ENCODE assay signal across 8 mouse cellular contexts in the genomic region with DNA sequence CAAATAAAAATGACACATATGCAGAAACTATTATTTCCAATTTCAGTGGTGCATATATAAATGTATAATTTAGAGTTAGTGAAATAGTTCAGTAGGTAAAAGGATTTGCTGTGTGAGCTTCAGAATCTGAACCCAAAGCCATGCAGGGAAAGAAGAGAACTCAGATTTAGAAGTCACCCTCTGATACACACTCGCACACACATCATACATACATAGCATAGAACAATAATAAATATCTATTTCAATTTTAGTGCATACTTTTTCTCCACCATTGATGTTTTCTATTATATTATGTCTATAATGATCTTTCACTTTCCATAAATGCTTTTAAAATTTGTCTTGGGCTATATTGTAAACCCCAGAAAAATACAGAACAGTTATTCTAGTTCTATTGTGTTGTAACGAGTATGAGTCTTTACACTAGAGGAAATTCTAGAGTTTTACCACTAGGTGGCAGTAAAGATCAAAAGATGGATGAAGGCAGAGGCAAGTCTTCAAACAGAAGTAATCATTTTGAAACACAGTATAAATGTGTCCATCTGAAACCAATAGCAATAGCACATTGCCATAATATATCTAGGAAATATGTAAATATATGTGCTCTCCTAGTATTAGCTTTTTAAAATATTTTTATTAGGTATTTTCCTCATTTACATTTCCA. TPM values are rescaled to one million over a fixed set of nuclear protein-coding genes. Genes with fewer than 3 reads are reported as not detected.
DNase-seq lines count a peak whose midpoint lies in the region; ATAC-seq and TF ChIP-seq lines count a peak whose summit lies in the region.

No protein-coding gene starts in this region.

- ATAC-seq in midbrain, embryonic 11.5 days (ENCODE audit: low FRiP score), result peak; percentile 82; the same call in 1 of the 2 replicates
- ATAC-seq in intestine, postnatal 0 days, result no peak

- H3K27ac ChIP-seq in midbrain, embryonic 11.5 days (ENCODE audit: low read depth, low read length), result no peak overlapping the region
- no peak overlapping the region for H3K27ac ChIP-seq in midbrain, embryonic 10.5 days (replicated peaks)
- no peak overlapping the region for H3K27ac ChIP-seq in intestine, postnatal 0 days (ENCODE audit: low read depth, low read length)

- H3K4me3 ChIP-seq in midbrain, embryonic 11.5 days (ENCODE audit: low read depth, low read length), result no peak overlapping the region
- H3K4me3 ChIP-seq in midbrain, embryonic 10.5 days, result no peak overlapping the region
- no peak overlapping the region for H3K4me3 ChIP-seq in intestine, postnatal 0 days (ENCODE audit: low read depth, low read length)

- H3K9me3 ChIP-seq in midbrain, embryonic 11.5 days (ENCODE audit: control insufficient read depth, low read length), result no peaks in the 10 kb centered on the region
- H3K9me3 ChIP-seq in midbrain, embryonic 10.5 days (replicated peaks), result no peaks in the 10 kb centered on the region
- no peaks in the 10 kb centered on the region for H3K9me3 ChIP-seq in intestine, postnatal 0 days (ENCODE audit: control insufficient read depth)

- DNase-seq in midbrain, embryonic 11.5 days (ENCODE audit: low spot score, missing footprints), result peak; percentile 86
- no peak for DNase-seq in midbrain, embryonic 10.5 days (ENCODE audit: low spot score)
- DNase-seq in embryo, embryonic 10.5 days (ENCODE audit: low spot score), result peak; percentile 72
- peak; percentile 73 for DNase-seq in splenic B cell, adult 2 months (ENCODE audit: low read depth, low spot score)
- DNase-seq in spleen, postnatal 4 days (ENCODE audit: low spot score in 2 of 2), result no peak
- DNase-seq in urinary bladder, postnatal 36 days (ENCODE audit: low spot score in 2 of 2), result no peak
- no peak for DNase-seq in heart, postnatal 4 days

- peak; percentile 76 for TF ChIP-seq CTCF in intestine, postnatal 0 days (IDR thresholded peaks at IDR 0.05; ENCODE audit: low read depth)

- H3K4me2 ChIP-seq in midbrain, embryonic 11.5 days, result no peak overlapping the region
- no peak overlapping the region for H3K4me2 ChIP-seq in intestine, postnatal 0 days (replicated peaks; ENCODE audit: low read depth)

- 52% methylated on average over 2 of the region's 2 CpGs for WGBS in midbrain, embryonic 11.5 days
- 54% methylated on average over 2 of the region's 2 CpGs for WGBS in midbrain, embryonic 10.5 days
- WGBS in intestine, postnatal 0 days, result 50% methylated on average over 2 of the region's 2 CpGs

- no peaks in the 10 kb centered on the region for H3K27me3 ChIP-seq in midbrain, embryonic 11.5 days (ENCODE audit: control insufficient read depth, insufficient read depth, low read length)
- H3K27me3 ChIP-seq in midbrain, embryonic 10.5 days (ENCODE audit: low read depth, poor library complexity, severe bottlenecking), result no peaks in the 10 kb centered on the region
- H3K27me3 ChIP-seq in intestine, postnatal 0 days (replicated peaks; ENCODE audit: control insufficient read depth, insufficient read depth, low read length), result 0 out of 2 replicates have a peak, but pooled peaks cover 3% of the 10 kb centered on the region
- no peaks in the 10 kb centered on the region for H3K27me3 ChIP-seq in splenic B cell, adult 2 months (ENCODE audit: control insufficient read depth, insufficient read depth, low read length, poor library complexity, severe bottlenecking)

- no peaks in the 10 kb centered on the region for H3K36me3 ChIP-seq in midbrain, embryonic 11.5 days (ENCODE audit: control insufficient read depth, insufficient read depth, low read length)
- no peaks in the 10 kb centered on the region for H3K36me3 ChIP-seq in midbrain, embryonic 10.5 days
- H3K36me3 ChIP-seq in intestine, postnatal 0 days (ENCODE audit: control insufficient read depth, insufficient read depth), result no peaks in the 10 kb centered on the region
- H3K36me3 ChIP-seq in splenic B cell, adult 2 months (ENCODE audit: control insufficient read depth, insufficient read depth, low read length, poor library complexity, severe bottlenecking), result no peaks in the 10 kb centered on the region

- H3K9ac ChIP-seq in midbrain, embryonic 11.5 days (ENCODE audit: low read length), result no peak overlapping the region
- H3K9ac ChIP-seq in intestine, postnatal 0 days (ENCODE audit: low read depth, low read length), result no peak overlapping the region

- H3K4me1 ChIP-seq in midbrain, embryonic 11.5 days (ENCODE audit: control insufficient read depth, insufficient read depth, low read length), result no peaks in the 10 kb centered on the region
- no peaks in the 10 kb centered on the region for H3K4me1 ChIP-seq in midbrain, embryonic 10.5 days
- H3K4me1 ChIP-seq in intestine, postnatal 0 days (replicated peaks; ENCODE audit: control insufficient read depth, insufficient read depth, low read length), result no peaks in the 10 kb centered on the region

RNA-seq across cellular contexts. Expression of gene Anxa1, which starts 28.7 kb away (rescaled TPM):
- 2.6 and 3.7 TPM in 2 replicates for polyA plus RNA-seq in midbrain, embryonic 11.5 days (2014; fragmentation: Nextera tagmentation; extraction: Ambion mirVana)
- polyA plus RNA-seq in midbrain, embryonic 10.5 days (2016; fragmentation: Nextera tagmentation; extraction: Ambion mirVana), result 1.6 and 3.1 TPM in 2 replicates
- 46.5 and 48.9 TPM in 2 replicates for polyA plus RNA-seq in intestine, postnatal 0 days (2015; fragmentation: Nextera tagmentation; extraction: Ambion mirVana)
- total RNA-seq in heart, postnatal 4 days (2021), result 10 to 100 TPM; 31.4 to 34.0 TPM

Comparison
In these comparisons a context has a peak if more than half of its experiments do, and no peak if none do; other contexts are left out.
1. DNase-seq: peak in midbrain, embryonic 11.5 days (single experiment), embryo, embryonic 10.5 days (single experiment) and splenic B cell, adult 2 months (single experiment); none in midbrain, embryonic 10.5 days (single experiment), spleen, postnatal 4 days (0 of 2), urinary bladder, postnatal 36 days (0 of 2) and heart, postnatal 4 days (single experiment).
2. RNA of gene Anxa1, which starts 28.7 kb away (polyA plus RNA-seq): 46.5 to 48.9 TPM in intestine, postnatal 0 days; 2.6 to 3.7 TPM in midbrain, embryonic 11.5 days and 1.6 to 3.1 TPM in midbrain, embryonic 10.5 days; every median in the first group is over 10 times any median in the second.